Mouse (Mus musculus) liver, embryonic 11.5 days (tissue): Measurements from ENCODE around the gene Mcts2. TPM values are rescaled to one million over a fixed set of nuclear protein-coding genes. Genes with fewer than 3 reads are reported as not detected.
A peak's percentile ranks its signal among the peaks of the same experiment; 100 is the strongest.

Experiments used
- ATAC-seq: fragments of 200-750 bp; cut with Nextera tagmentation; replicated peaks from 2 replicates; pipeline ENCODE4 v1.8.0; 2017; ENCODE audit warnings: moderate number of reproducible peaks, mild to moderate bottlenecking, moderate TSS enrichment, moderate library complexity; ENCODE audit not compliant: low FRiP score
- DNase-seq: peaks from one replicate; pipeline ENCODE4 v3.0.0-alpha.2; 2017; ENCODE audit warnings: low spot score
- H3K27ac ChIP-seq: fragments of 300-500 bp; sonication (generic); 2 replicates; pipeline ENCODE4 v1.5.1; 2014; ENCODE audit warnings: mild to moderate bottlenecking, low read depth, low read length, control low read depth
- H3K27me3 ChIP-seq: fragments of 300-500 bp; sonication (generic); replicated peaks from 2 replicates; pipeline ENCODE4 v1.6.1; 2014; ENCODE audit warnings: low read length, mixed read lengths; ENCODE audit not compliant: control insufficient read depth, insufficient read depth
- H3K36me3 ChIP-seq: fragments of 300-500 bp; sonication (generic); 2 replicates; pipeline ENCODE4 v1.6.1; 2014; ENCODE audit warnings: mild to moderate bottlenecking, low read length, moderate library complexity, mixed read lengths; ENCODE audit not compliant: control insufficient read depth, insufficient read depth
- H3K4me1 ChIP-seq: fragments of 300-500 bp; sonication (generic); replicated peaks from 2 replicates; pipeline ENCODE4 v1.6.1; 2014; ENCODE audit warnings: low read length, mixed read lengths; ENCODE audit not compliant: control insufficient read depth, insufficient read depth
- H3K4me2 ChIP-seq: fragments of 300-500 bp; sonication (generic); 2 replicates; pipeline ENCODE4 v1.6.1; 2014; ENCODE audit warnings: mild to moderate bottlenecking, control low read depth, moderate library complexity
- H3K4me3 ChIP-seq: fragments of 300-500 bp; sonication (generic); 2 replicates; pipeline ENCODE4 v1.5.1; 2014; ENCODE audit warnings: low read depth, low read length, control low read depth
- H3K9ac ChIP-seq: fragments of 300-500 bp; sonication (generic); 2 replicates; pipeline ENCODE4 v1.6.1; 2014; ENCODE audit warnings: low read depth, low read length, control low read depth
- H3K9me3 ChIP-seq: fragments of 300-500 bp; sonication (generic); 2 replicates; pipeline ENCODE4 v1.6.1; 2016; ENCODE audit warnings: low read length, inconsistent platforms, mixed read lengths; ENCODE audit not compliant: control insufficient read depth
- WGBS: fragments of 180-500 bp; shearing (Covaris S2); extraction: QIAGEN DNeasy Blood & Tissue Kit; methylation state at CpG from one replicate; pipeline ENCODE4 v1.1.7; 2014; 5-methylcytosine and 5-hydroxymethylcytosine counted together
- polyA plus RNA-seq: library from polyadenylated mRNA; unstranded; fragments of >200 nt; fragmentation: Nextera tagmentation; extraction: Ambion mirVana; gene quantifications from 2 replicates; pipeline ENCODE4 v1.2.1, GENCODE M21; 2014

Mcts2 gene
- polyA plus RNA-seq, 1 experiment from 2014 or later: 31.5 TPM

- H3K27me3 ChIP-seq: no peaks in the 10 kb centered on the region
- no peak overlapping the region for H3K4me3 ChIP-seq
- peaks cover 6% of the 10 kb centered on the region; the same call in 1 of the 2 replicates for H3K4me1 ChIP-seq
- WGBS: 75% methylated on average over 10 of the region's 10 CpGs
- H3K36me3 ChIP-seq: peaks cover 40% of the 10 kb centered on the region
- ATAC-seq (no peak), DNase-seq (no peak)
- H3K4me2 ChIP-seq: no peak overlapping the region
- no peaks in the 10 kb centered on the region for H3K9me3 ChIP-seq
- H3K27ac ChIP-seq: no peak overlapping the region
- no peak overlapping the region for H3K9ac ChIP-seq
Observed at GRCm38 (mm10) chr2:152696016-152696415, 9.2 kb downstream of the Mcts2 start.

DNA sequence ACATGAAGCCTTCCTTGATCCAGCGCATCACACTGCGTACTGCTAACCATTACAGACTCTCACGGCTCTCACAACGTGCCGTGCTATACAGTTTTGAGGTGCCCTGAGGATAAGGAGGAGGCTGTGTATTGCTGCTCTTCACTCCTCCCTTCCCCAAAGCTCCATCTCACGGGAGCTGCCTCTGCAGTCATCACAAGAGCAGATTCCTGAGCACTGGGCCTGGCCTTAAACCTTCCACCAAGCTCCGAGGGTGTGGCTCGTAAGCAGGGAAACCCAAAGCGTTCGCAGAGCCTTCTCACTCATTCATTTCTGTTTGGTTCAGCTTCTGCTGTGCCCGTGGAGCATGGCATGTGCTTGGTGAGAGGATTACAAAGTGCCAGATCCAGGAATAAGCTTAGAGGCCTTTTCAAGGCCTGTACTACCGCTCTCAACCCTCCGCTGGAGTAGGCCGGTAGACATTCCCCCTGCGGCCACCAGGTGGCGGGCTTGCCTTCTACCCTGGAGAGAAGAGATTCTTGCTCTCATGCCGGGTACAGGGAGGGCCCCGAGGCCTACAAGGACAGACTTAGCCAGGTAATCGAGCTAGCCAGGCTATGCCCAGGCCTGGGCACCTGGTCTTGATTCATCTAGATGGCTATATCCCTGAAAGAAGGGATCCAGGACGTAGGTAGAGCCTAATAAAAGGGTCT, 9.8 kb downstream of the Mcts2 start:
- Histone ChIP-seq H3K27me3 (no peaks in the 10 kb centered on the region), H3K4me1 (peaks cover 6% of the 10 kb centered on the region; the same call in 1 of the 2 replicates), H3K9me3 (no peaks in the 10 kb centered on the region), H3K9ac (peak overlapping the region; percentile 60), H3K4me3 (no peak overlapping the region), H3K4me2 (no peak overlapping the region), H3K27ac (peak overlapping the region; percentile 32; the same call in 1 of the 2 replicates), H3K36me3 (peaks cover 46% of the 10 kb centered on the region)
- 47% methylated on average over 20 of the region's 20 CpGs for WGBS
- ATAC-seq (peak; percentile 73), DNase-seq (peak; percentile 87)

DNA sequence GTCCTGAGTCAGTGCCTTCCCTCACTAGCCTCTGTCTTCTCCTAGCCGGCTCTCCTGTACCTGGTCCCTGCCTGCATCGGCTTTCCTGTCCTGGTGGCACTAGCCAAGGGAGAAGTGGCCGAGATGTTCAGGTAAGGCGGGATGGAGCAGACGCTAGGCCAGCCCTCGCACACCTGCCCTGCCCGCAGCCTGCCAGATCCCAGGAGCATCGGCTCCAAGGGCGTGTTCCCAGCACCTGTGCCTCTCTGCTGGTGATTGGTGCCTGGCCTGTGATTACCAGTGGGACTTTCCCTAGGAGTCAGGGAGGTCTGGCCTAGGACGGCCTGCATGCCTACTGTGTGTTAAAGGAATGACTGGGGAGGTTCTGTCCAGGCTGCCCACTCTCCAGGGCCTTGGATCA, 13.3 kb downstream of the Mcts2 start:
- WGBS: 93% methylated on average over 10 of the region's 10 CpGs
- Histone ChIP-seq H3K27ac (no peak overlapping the region), H3K4me3 (no peak overlapping the region), H3K27me3 (no peaks in the 10 kb centered on the region), H3K9ac (no peak overlapping the region), H3K4me2 (no peak overlapping the region), H3K4me1 (no peaks in the 10 kb centered on the region), H3K36me3 (peaks cover 70% of the 10 kb centered on the region), H3K9me3 (no peaks in the 10 kb centered on the region)
- DNase-seq: no peak
- ATAC-seq: no peak

DNA sequence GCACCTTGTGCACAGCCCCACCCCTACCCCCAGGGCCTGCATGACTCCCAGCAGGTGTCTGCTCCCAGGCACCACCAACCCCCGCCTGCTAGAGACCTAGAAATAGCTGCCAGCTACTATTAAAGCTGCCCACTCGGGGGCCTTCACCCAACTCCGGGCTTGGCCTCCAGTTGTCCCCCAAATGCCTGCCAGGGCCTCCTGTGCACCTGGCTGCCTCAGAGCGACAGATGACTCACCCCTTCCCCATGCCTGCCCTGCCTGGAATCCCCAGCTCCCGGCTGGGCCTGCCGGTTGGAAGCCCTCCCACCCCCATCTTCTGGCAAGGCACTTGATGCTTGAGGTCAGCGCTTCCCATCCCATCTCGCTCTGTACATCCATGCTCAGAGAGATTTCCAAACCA, 13.9 kb downstream of the Mcts2 start:
- H3K36me3 ChIP-seq: peaks cover 71% of the 10 kb centered on the region
- ATAC-seq (no peak), DNase-seq (no peak)
- peaks cover 1% of the 10 kb centered on the region; the same call in 1 of the 2 replicates for H3K4me1 ChIP-seq
- no peaks in the 10 kb centered on the region for H3K9me3 ChIP-seq
- H3K4me2 ChIP-seq: no peak overlapping the region
- H3K4me3 ChIP-seq: no peak overlapping the region
- 93% methylated on average over 8 of the region's 8 CpGs for WGBS
- H3K27ac ChIP-seq: no peak overlapping the region
- H3K9ac ChIP-seq: no peak overlapping the region
- no peaks in the 10 kb centered on the region for H3K27me3 ChIP-seq

- 94% methylated on average over 21 of the region's 21 CpGs for WGBS
- H3K4me1 ChIP-seq: peaks cover 21% of the 10 kb centered on the region
- peaks cover 63% of the 10 kb centered on the region for H3K36me3 ChIP-seq
Observed at GRCm38 (mm10) chr2:152703596-152704255, 16.9 kb downstream of the Mcts2 start.

DNA sequence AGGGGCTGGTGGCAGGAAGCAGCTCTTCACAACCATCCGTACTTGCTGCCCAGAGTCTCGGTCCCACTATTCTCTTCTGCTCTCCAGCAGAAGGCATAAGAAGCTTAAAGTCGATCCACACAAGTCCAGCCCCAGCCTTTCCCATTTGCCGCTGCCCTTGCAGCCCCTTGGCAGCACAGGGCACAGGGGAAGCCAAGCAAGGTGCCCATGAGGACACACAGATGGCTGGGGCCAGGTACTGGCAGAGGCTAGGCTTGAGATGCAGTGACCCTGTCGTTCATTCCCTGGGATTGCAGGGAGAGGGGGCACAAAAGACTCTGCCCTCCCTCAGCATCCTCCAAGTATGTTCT, 17.4 kb downstream of the Mcts2 start:
- WGBS: 79% methylated on average over 5 of the region's 5 CpGs
- ATAC-seq: no peak
- peaks cover 59% of the 10 kb centered on the region for H3K36me3 ChIP-seq

More at GRCm38 (mm10) chr2:152703596-152704255, 16.9 kb downstream of the Mcts2 start:
- Histone ChIP-seq H3K9ac (no peak overlapping the region), H3K27ac (no peak overlapping the region), H3K4me3 (no peak overlapping the region), H3K27me3 (no peaks in the 10 kb centered on the region), H3K9me3 (no peaks in the 10 kb centered on the region), H3K4me2 (no peak overlapping the region)
- no peak for ATAC-seq
- no peak for DNase-seq

DNA sequence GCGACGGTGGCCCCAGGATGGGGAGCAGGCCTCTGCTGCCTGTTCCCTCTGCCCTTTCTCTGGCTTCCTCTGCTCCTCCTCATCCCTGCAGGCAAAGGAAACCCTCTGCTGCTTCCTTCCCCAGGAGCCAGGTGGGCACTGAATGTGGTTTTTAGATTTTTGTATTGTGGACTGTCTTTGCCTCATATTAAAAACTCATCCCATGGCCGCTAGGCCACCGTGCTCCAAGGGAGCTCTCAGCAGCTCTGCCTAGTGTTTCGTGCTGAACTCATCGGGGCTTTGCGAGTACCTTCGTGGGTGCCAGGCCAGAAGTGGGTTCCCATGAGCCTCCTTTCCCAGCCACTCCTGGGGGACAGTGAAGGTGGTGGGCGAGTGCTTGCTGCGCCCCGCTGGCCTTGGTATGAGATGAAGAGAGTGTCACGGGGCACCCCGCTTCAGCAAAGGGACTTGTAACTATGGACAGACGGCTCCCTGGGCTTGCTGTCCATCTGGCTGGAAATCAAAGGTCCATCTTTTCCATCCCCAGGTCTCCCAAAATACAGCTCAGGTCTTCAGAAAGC, 18.1 kb downstream of the Mcts2 start:
- ATAC-seq (no peak), DNase-seq (no peak)
- Histone ChIP-seq H3K27me3 (no peaks in the 10 kb centered on the region), H3K9ac (no peak overlapping the region), H3K4me1 (peaks cover 21% of the 10 kb centered on the region), H3K36me3 (peaks cover 53% of the 10 kb centered on the region), H3K4me2 (no peak overlapping the region), H3K9me3 (no peaks in the 10 kb centered on the region), H3K27ac (no peak overlapping the region), H3K4me3 (no peak overlapping the region)
- WGBS: 95% methylated on average over 14 of the region's 14 CpGs

More for the DNA sequence above, 17.4 kb downstream of the Mcts2 start:
- no peaks in the 10 kb centered on the region for H3K9me3 ChIP-seq
- no peak overlapping the region for H3K9ac ChIP-seq
- peaks cover 21% of the 10 kb centered on the region for H3K4me1 ChIP-seq
- DNase-seq: no peak
- H3K27me3 ChIP-seq: no peaks in the 10 kb centered on the region
- no peak overlapping the region for H3K4me3 ChIP-seq
- H3K27ac ChIP-seq: no peak overlapping the region
- no peak overlapping the region for H3K4me2 ChIP-seq

DNA sequence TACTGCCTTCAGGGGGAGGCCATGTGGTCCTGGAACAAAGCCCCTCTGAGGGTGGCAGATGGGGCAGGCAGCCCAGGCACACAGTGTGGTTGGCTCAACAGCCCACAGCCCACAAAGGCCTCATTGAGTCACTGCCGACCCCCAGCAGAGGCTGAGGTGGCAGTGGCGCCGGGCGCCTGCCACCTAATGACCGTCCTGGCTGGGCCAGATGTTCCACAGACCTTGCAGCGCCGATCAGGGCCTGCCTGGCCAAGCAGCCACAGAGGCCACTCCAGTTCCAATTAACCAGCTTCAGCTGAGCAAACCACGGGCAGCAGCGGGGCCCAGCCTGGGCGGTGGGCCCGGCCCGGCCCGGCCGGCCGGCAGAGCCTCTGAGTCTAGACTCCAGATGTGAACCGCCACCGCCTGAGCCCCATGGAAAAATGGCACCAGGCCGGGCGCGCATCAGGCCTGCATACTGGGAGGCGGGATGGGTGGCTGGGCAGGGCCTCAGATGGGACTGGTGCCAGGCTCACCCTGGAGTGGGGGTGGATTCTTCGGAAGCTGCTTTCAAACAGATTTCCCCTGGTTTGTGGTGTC, 19.2 kb downstream of the Mcts2 start:
- 85% methylated on average over 22 of the region's 22 CpGs for WGBS
- 0 out of 2 replicates have a peak overlapping the region, but pooled peaks have one; percentile 13 for H3K27ac ChIP-seq
- H3K4me1 ChIP-seq: peaks cover 21% of the 10 kb centered on the region
- no peak overlapping the region for H3K9ac ChIP-seq
- ATAC-seq (no peak), DNase-seq (no peak)
- H3K4me2 ChIP-seq: no peak overlapping the region
- H3K9me3 ChIP-seq: no peaks in the 10 kb centered on the region
- no peaks in the 10 kb centered on the region for H3K27me3 ChIP-seq
- peaks cover 41% of the 10 kb centered on the region for H3K36me3 ChIP-seq
- H3K4me3 ChIP-seq: no peak overlapping the region
